Mouse (Mus musculus): ENCODE measurements around the gene Sema5b.

DNA sequence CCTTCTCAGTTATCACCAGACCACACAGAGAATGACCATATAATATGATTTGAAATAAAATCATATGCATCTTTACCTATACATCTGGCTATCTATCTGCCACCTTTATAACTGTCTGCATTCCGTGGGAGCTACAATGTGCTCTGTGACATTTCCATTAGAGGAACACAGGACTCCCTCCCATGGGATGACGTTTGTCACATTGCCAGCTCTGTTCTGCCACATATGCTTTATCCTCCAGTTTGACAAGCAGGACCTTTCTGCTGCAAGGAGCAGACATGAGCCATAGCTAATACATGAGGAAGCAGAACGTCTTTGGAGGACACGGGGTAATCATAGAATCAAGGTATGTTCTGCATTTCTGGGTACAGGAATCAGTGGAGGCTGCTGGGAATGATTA is 16.7 kb upstream of the Sema5b start:
- TF ChIP-seq CTCF (IDR thresholded peaks at IDR 0.05; ENCODE audit: control insufficient read depth, insufficient read depth, insufficient replicate concordance, low read depth, low read length) (no peak), POLR2A (IDR thresholded peaks at IDR 0.05; ENCODE audit: control insufficient read depth, low read depth, low read length) (no peak)

Data from testis, adult 2 months (tissue).